Mouse (Mus musculus): ENCODE measurements around the gene Mob3a. TPM values are rescaled to one million over a fixed set of nuclear protein-coding genes. Genes with fewer than 3 reads are reported as not detected.

The Mob3a gene
- total and polyA plus RNA-seq, 3 experiments, result 56.9 to 84.2 (median 71.4) TPM

GRCm38 (mm10) chr10:80646936-80647335, 54.8 kb downstream of the Mob3a start:
- Histone ChIP-seq H3K27ac (ENCODE audit: insufficient read depth, low read depth) (no peak overlapping the region), H3K79me2 (replicated peaks; ENCODE audit: control insufficient read depth, extremely low read depth, insufficient read depth, poor library complexity, severe bottlenecking) (no peaks in the 10 kb centered on the region), H3K9me3 (replicated peaks; ENCODE audit: low read length) (no peaks in the 10 kb centered on the region), H3K36me3 (replicated peaks in 1 of 2; ENCODE audit: control insufficient read depth in 1 of 2, insufficient read depth in 1 of 2, low read length in 1 of 2) (peaks cover 29 to 68% of the 10 kb centered on the region in 2 experiments), H3K4me1 (ENCODE audit: control insufficient read depth in 1 of 2, insufficient read depth in 2 of 2) (peaks cover 5 to 7% of the 10 kb centered on the region in 2 experiments; a peak in 2 of 4 replicates), H3K9ac (ENCODE audit: insufficient read depth, low read depth) (no peak overlapping the region), H3K27me3 (replicated peaks) (no peaks in the 10 kb centered on the region), H3K4me2 (ENCODE audit: insufficient read depth, low read depth, poor library complexity, severe bottlenecking) (no peak overlapping the region), H3K4me3 (replicated peaks in 1 of 3; ENCODE audit: low read depth in 2 of 3, low read length in 2 of 3, poor library complexity in 1 of 3) (no peak overlapping the region)
- DNase-seq (ENCODE audit: extremely low read depth), result no peak
- dilution Hi-C loops (cut with MboI; ENCODE audit: extremely low pct_ligation_motif_present, extremely low pct_unique_long_range_greater_than_20kb, low sequenced_read_pairs) (no loop called here), in situ Hi-C loops (cut with MboI; ENCODE audit: low pct_ligation_motif_present, low pct_unique_long_range_greater_than_20kb, low sequenced_read_pairs) (no loop called here)
- TF ChIP-seq BHLHE40 (IDR thresholded peaks at IDR 0.05; ENCODE audit: low read depth, low read length) (no peak), ZKSCAN1 (IDR thresholded peaks at IDR 0.05; ENCODE audit: borderline replicate concordance, low read depth, low read length) (no peak), ZNF384 (IDR thresholded peaks at IDR 0.05; ENCODE audit: low read depth, low read length) (no peak)

GRCm38 (mm10) chr10:80635345-80635744, 66.4 kb downstream of the Mob3a start:
- Histone ChIP-seq H3K36me3 (replicated peaks in 1 of 2; ENCODE audit: control insufficient read depth in 1 of 2, insufficient read depth in 1 of 2, low read length in 1 of 2) (peaks cover 74 to 95% of the 10 kb centered on the region in 2 experiments), H3K27ac (ENCODE audit: insufficient read depth, low read depth) (no peak overlapping the region), H3K27me3 (replicated peaks) (no peaks in the 10 kb centered on the region), H3K9me3 (replicated peaks; ENCODE audit: low read length) (no peaks in the 10 kb centered on the region), H3K4me3 (replicated peaks in 1 of 3; ENCODE audit: low read depth in 2 of 3, low read length in 2 of 3, poor library complexity in 1 of 3) (no peak overlapping the region), H3K4me2 (ENCODE audit: insufficient read depth, low read depth, poor library complexity, severe bottlenecking) (no peak overlapping the region), H3K79me2 (replicated peaks; ENCODE audit: control insufficient read depth, extremely low read depth, insufficient read depth, poor library complexity, severe bottlenecking) (peaks cover 7% of the 10 kb centered on the region; the same call in 1 of the 2 replicates), H3K4me1 (ENCODE audit: control insufficient read depth in 1 of 2, insufficient read depth in 2 of 2) (peaks cover 2 to 12% of the 10 kb centered on the region in 2 experiments; a peak in 2 of 4 replicates), H3K9ac (ENCODE audit: insufficient read depth, low read depth) (no peak overlapping the region)
- dilution Hi-C loops (cut with MboI; ENCODE audit: extremely low pct_ligation_motif_present, extremely low pct_unique_long_range_greater_than_20kb, low sequenced_read_pairs), result no loop called here
- in situ Hi-C loops (cut with MboI; ENCODE audit: low pct_ligation_motif_present, low pct_unique_long_range_greater_than_20kb, low sequenced_read_pairs), result no loop called here
- DNase-seq (ENCODE audit: extremely low read depth), result no peak
- TF ChIP-seq USF1 (IDR thresholded peaks at IDR 0.05; ENCODE audit: low read depth, low read length) (no peak), SIN3A (IDR thresholded peaks at IDR 0.05; ENCODE audit: low read length) (no peak), POLR2AphosphoS2 (IDR thresholded peaks at IDR 0.05; ENCODE audit: low read depth, low read length) (no peak)

Other genes starting within 250 kb of the Mob3a start
Only the 20 nearest of the 26 such genes appear.
- gene Rexo1, start 140.4 kb downstream of the Mob3a start, total RNA-seq (2012; rRNA removed), result 16.5 and 17.7 TPM in 2 replicates
- 6.3 and 7.0 TPM in 2 replicates for gene Rexo1, start 140.4 kb downstream of the Mob3a start, total RNA-seq (2014; rRNA removed)
- gene Rexo1, start 140.4 kb downstream of the Mob3a start, polyA plus RNA-seq (2012; ENCODE audit: insufficient read length, low read depth), result 31.6 and 41.9 TPM in 2 replicates
- gene Klf16, start 124.7 kb downstream of the Mob3a start, total RNA-seq (2012; rRNA removed), result 84.8 and 94.0 TPM in 2 replicates
- gene Klf16, start 124.7 kb downstream of the Mob3a start, total RNA-seq (2014; rRNA removed), result 14.1 and 14.5 TPM in 2 replicates
- 30.9 and 38.2 TPM in 2 replicates for gene Klf16, start 124.7 kb downstream of the Mob3a start, polyA plus RNA-seq (2012; ENCODE audit: insufficient read length, low read depth)
- gene Abhd17a, start 111.6 kb downstream of the Mob3a start, total RNA-seq (2012; rRNA removed), result 49.1 and 52.8 TPM in 2 replicates
- gene Abhd17a, start 111.6 kb downstream of the Mob3a start, total RNA-seq (2014; rRNA removed), result 28.0 and 37.2 TPM in 2 replicates
- 44.6 and 48.0 TPM in 2 replicates for gene Abhd17a, start 111.6 kb downstream of the Mob3a start, polyA plus RNA-seq (2012; ENCODE audit: insufficient read length, low read depth)
- 33.2 and 33.9 TPM in 2 replicates for gene Scamp4, start 99.1 kb downstream of the Mob3a start, total RNA-seq (2012; rRNA removed)
- 17.8 and 18.5 TPM in 2 replicates for gene Scamp4, start 99.1 kb downstream of the Mob3a start, total RNA-seq (2014; rRNA removed)
- 81.2 and 89.9 TPM in 2 replicates for gene Scamp4, start 99.1 kb downstream of the Mob3a start, polyA plus RNA-seq (2012; ENCODE audit: insufficient read length, low read depth)
- 5.0 and 8.0 TPM in 2 replicates for gene Adat3, start 99.1 kb downstream of the Mob3a start, total RNA-seq (2012; rRNA removed)
- 5.8 and 6.6 TPM in 2 replicates for gene Adat3, start 99.1 kb downstream of the Mob3a start, total RNA-seq (2014; rRNA removed)
- gene Adat3, start 99.1 kb downstream of the Mob3a start, polyA plus RNA-seq (2012; ENCODE audit: insufficient read length, low read depth), result 6.3 and 6.7 TPM in 2 replicates
- gene Gm49322, start 96.0 kb downstream of the Mob3a start, total RNA-seq (2012; rRNA removed), result 1.8 and 2.2 TPM in 2 replicates
- 0.20 and 0.28 TPM in 2 replicates for gene Gm49322, start 96.0 kb downstream of the Mob3a start, total RNA-seq (2014; rRNA removed)
- gene Gm49322, start 96.0 kb downstream of the Mob3a start, polyA plus RNA-seq (2012; ENCODE audit: insufficient read length, low read depth), result 0.97 and 1.1 TPM in 2 replicates
- gene Csnk1g2, start 79.1 kb downstream of the Mob3a start, total RNA-seq (2012; rRNA removed), result 44.1 and 50.3 TPM in 2 replicates
- gene Csnk1g2, start 79.1 kb downstream of the Mob3a start, total RNA-seq (2014; rRNA removed), result 44.3 and 50.1 TPM in 2 replicates
- 55.9 and 59.0 TPM in 2 replicates for gene Csnk1g2, start 79.1 kb downstream of the Mob3a start, polyA plus RNA-seq (2012; ENCODE audit: insufficient read length, low read depth)
- gene Btbd2, start 44.9 kb downstream of the Mob3a start, total RNA-seq (2012; rRNA removed), result 19.3 and 26.2 TPM in 2 replicates
- gene Btbd2, start 44.9 kb downstream of the Mob3a start, total RNA-seq (2014; rRNA removed), result 10.0 and 11.1 TPM in 2 replicates
- gene Btbd2, start 44.9 kb downstream of the Mob3a start, polyA plus RNA-seq (2012; ENCODE audit: insufficient read length, low read depth), result 18.8 and 19.4 TPM in 2 replicates
- 91.5 and 110 TPM in 2 replicates for gene Mknk2, start 23.9 kb downstream of the Mob3a start, total RNA-seq (2012; rRNA removed)
- gene Mknk2, start 23.9 kb downstream of the Mob3a start, total RNA-seq (2014; rRNA removed), result 121 and 138 TPM in 2 replicates
- gene Mknk2, start 23.9 kb downstream of the Mob3a start, polyA plus RNA-seq (2012; ENCODE audit: insufficient read length, low read depth), result 175 and 199 TPM in 2 replicates
- gene Izumo4, start 207 bp upstream of the Mob3a start, total RNA-seq (2012; rRNA removed), result 8.1 and 9.6 TPM in 2 replicates
- gene Izumo4, start 207 bp upstream of the Mob3a start, total RNA-seq (2014; rRNA removed), result 2.7 and 4.3 TPM in 2 replicates
- gene Izumo4, start 207 bp upstream of the Mob3a start, polyA plus RNA-seq (2012; ENCODE audit: insufficient read length, low read depth), result 5.9 TPM in 2 replicates
- gene Ap3d1, start 40.3 kb upstream of the Mob3a start, total RNA-seq (2012; rRNA removed), result 48.1 and 49.4 TPM in 2 replicates
- 24.2 and 28.4 TPM in 2 replicates for gene Ap3d1, start 40.3 kb upstream of the Mob3a start, total RNA-seq (2014; rRNA removed)
- 46.5 and 57.0 TPM in 2 replicates for gene Ap3d1, start 40.3 kb upstream of the Mob3a start, polyA plus RNA-seq (2012; ENCODE audit: insufficient read length, low read depth)
- 13.3 and 15.5 TPM in 2 replicates for gene Dot1l, start 53.2 kb upstream of the Mob3a start, total RNA-seq (2012; rRNA removed)
- 2.7 and 3.3 TPM in 2 replicates for gene Dot1l, start 53.2 kb upstream of the Mob3a start, total RNA-seq (2014; rRNA removed)
- 30.9 and 43.8 TPM in 2 replicates for gene Dot1l, start 53.2 kb upstream of the Mob3a start, polyA plus RNA-seq (2012; ENCODE audit: insufficient read length, low read depth)
- 29.0 and 36.5 TPM in 2 replicates for gene Sf3a2, start 96.2 kb upstream of the Mob3a start, total RNA-seq (2012; rRNA removed)
- gene Sf3a2, start 96.2 kb upstream of the Mob3a start, total RNA-seq (2014; rRNA removed), result 7.8 and 12.4 TPM in 2 replicates
- gene Sf3a2, start 96.2 kb upstream of the Mob3a start, polyA plus RNA-seq (2012; ENCODE audit: insufficient read length, low read depth), result 136 and 153 TPM in 2 replicates
- 63.8 and 81.8 TPM in 2 replicates for gene Plekhj1, start 96.6 kb upstream of the Mob3a start, total RNA-seq (2012; rRNA removed)
- 51.5 and 63.4 TPM in 2 replicates for gene Plekhj1, start 96.6 kb upstream of the Mob3a start, total RNA-seq (2014; rRNA removed)
- 119 and 123 TPM in 2 replicates for gene Plekhj1, start 96.6 kb upstream of the Mob3a start, polyA plus RNA-seq (2012; ENCODE audit: insufficient read length, low read depth)
- gene Amh, start 103.3 kb upstream of the Mob3a start, total RNA-seq (2012; rRNA removed), result 0.59 and 0.71 TPM in 2 replicates
- gene Amh, start 103.3 kb upstream of the Mob3a start, total RNA-seq (2014; rRNA removed), result 0.43 TPM in 1 of 2 replicates, not detected in the other
- 0.78 and 1.1 TPM in 2 replicates for gene Amh, start 103.3 kb upstream of the Mob3a start, polyA plus RNA-seq (2012; ENCODE audit: insufficient read length, low read depth)
- gene Jsrp1, start 111.5 kb upstream of the Mob3a start, total RNA-seq (2012; rRNA removed), result 0.34 and 0.72 TPM in 2 replicates
- gene Jsrp1, start 111.5 kb upstream of the Mob3a start, total RNA-seq (2014; rRNA removed), result 0.30 and 0.35 TPM in 2 replicates
- 0.95 and 1.1 TPM in 2 replicates for gene Jsrp1, start 111.5 kb upstream of the Mob3a start, polyA plus RNA-seq (2012; ENCODE audit: insufficient read length, low read depth)
- gene Oaz1, start 124.7 kb upstream of the Mob3a start, total RNA-seq (2012; rRNA removed), result 899 and 966 TPM in 2 replicates
- gene Oaz1, start 124.7 kb upstream of the Mob3a start, total RNA-seq (2014; rRNA removed), result 792 and 1,081 TPM in 2 replicates
- gene Oaz1, start 124.7 kb upstream of the Mob3a start, polyA plus RNA-seq (2012; ENCODE audit: insufficient read length, low read depth), result 646 and 664 TPM in 2 replicates
- 0.08 and 0.21 TPM in 2 replicates for gene Lingo3, start 142.1 kb upstream of the Mob3a start, total RNA-seq (2012; rRNA removed)
- gene Lingo3, start 142.1 kb upstream of the Mob3a start, total RNA-seq (2014; rRNA removed), result not detected in 2 replicates
- gene Lingo3, start 142.1 kb upstream of the Mob3a start, polyA plus RNA-seq (2012; ENCODE audit: insufficient read length, low read depth), result not detected in 2 replicates
- 374 and 409 TPM in 2 replicates for gene Lsm7, start 153.2 kb upstream of the Mob3a start, total RNA-seq (2012; rRNA removed)
- gene Lsm7, start 153.2 kb upstream of the Mob3a start, total RNA-seq (2014; rRNA removed), result 411 and 435 TPM in 2 replicates
- gene Lsm7, start 153.2 kb upstream of the Mob3a start, polyA plus RNA-seq (2012; ENCODE audit: insufficient read length, low read depth), result 171 and 198 TPM in 2 replicates
- gene Sppl2b, start 153.3 kb upstream of the Mob3a start, total RNA-seq (2012; rRNA removed), result 19.0 and 23.7 TPM in 2 replicates
- gene Sppl2b, start 153.3 kb upstream of the Mob3a start, total RNA-seq (2014; rRNA removed), result 12.3 and 13.8 TPM in 2 replicates
- 24.1 and 30.0 TPM in 2 replicates for gene Sppl2b, start 153.3 kb upstream of the Mob3a start, polyA plus RNA-seq (2012; ENCODE audit: insufficient read length, low read depth)